Mouse (Mus musculus) heart, postnatal 0 days (tissue): ENCODE measurements at regions not wholly inside any gene's neighbourhood (a gene's known extent, or its start where the extent isn't known, plus 50 kb on each side); places are given as distances from the start of the nearest gene placed in this dataset.

ENCODE experiments used
- ATAC-seq: fragments of 200-750 bp; cut with Nextera tagmentation; 2 replicates; pipeline ENCODE4 v1.8.0; 2017; ENCODE audit warnings: low read depth, moderate number of reproducible peaks, moderate library complexity; ENCODE audit not compliant: insufficient read depth
- DNase-seq: peaks from one replicate; pipeline ENCODE4 v3.0.0-alpha.2; 2016; ENCODE audit warnings: low spot score
- H3K27ac ChIP-seq: fragments of 300-500 bp; sonication (generic); 2 replicates; pipeline ENCODE4 v1.5.1; 2014; ENCODE audit warnings: low read depth, mild to moderate bottlenecking
- H3K27me3 ChIP-seq: fragments of 300-500 bp; sonication (generic); 2 replicates; pipeline ENCODE4 v1.6.1; 2014; ENCODE audit warnings: low read length, mixed read lengths; ENCODE audit not compliant: control insufficient read depth, insufficient read depth
- H3K36me3 ChIP-seq: fragments of 300-500 bp; sonication (generic); replicated peaks from 2 replicates; pipeline ENCODE4 v1.6.1; 2014; ENCODE audit warnings: low read length, mixed read lengths; ENCODE audit not compliant: control insufficient read depth, insufficient read depth
- H3K4me1 ChIP-seq: fragments of 300-500 bp; sonication (generic); 2 replicates; pipeline ENCODE4 v1.6.1; 2014; ENCODE audit warnings: antibody characterized with exemption; ENCODE audit not compliant: control insufficient read depth, insufficient read depth
- H3K4me2 ChIP-seq: fragments of 300-500 bp; sonication (generic); 2 replicates; pipeline ENCODE4 v1.6.1; 2014; ENCODE audit warnings: low read depth, mild to moderate bottlenecking, low read length, moderate library complexity
- H3K4me3 ChIP-seq: fragments of 300-500 bp; sonication (generic); 2 replicates; pipeline ENCODE4 v1.5.1; 2014; ENCODE audit warnings: low read depth, low read length
- H3K9ac ChIP-seq: fragments of 300-500 bp; sonication (generic); replicated peaks from 2 replicates; pipeline ENCODE4 v1.6.1; 2014; ENCODE audit warnings: low read depth, low read length, mixed read lengths
- H3K9me3 ChIP-seq: fragments of 300-500 bp; sonication (generic); replicated peaks from 2 replicates; pipeline ENCODE4 v1.6.1; 2016; ENCODE audit warnings: low read length; ENCODE audit not compliant: control insufficient read depth
- CTCF ChIP-seq: IDR thresholded peaks from 2 replicates; pipeline ENCODE4 v1.5.1; 2016; ENCODE audit warnings: antibody characterized with exemption, control low read depth, low read depth
- EP300 ChIP-seq: IDR thresholded peaks from 2 replicates; pipeline ENCODE4 v1.6.1; 2016; ENCODE audit warnings: antibody characterized with exemption, low read depth
- WGBS: fragments of 180-500 bp; shearing (Covaris S2); extraction: QIAGEN DNeasy Blood & Tissue Kit; methylation state at CpG from one replicate; pipeline ENCODE4 v1.1.7; 2014; 5-methylcytosine and 5-hydroxymethylcytosine counted together

DNA sequence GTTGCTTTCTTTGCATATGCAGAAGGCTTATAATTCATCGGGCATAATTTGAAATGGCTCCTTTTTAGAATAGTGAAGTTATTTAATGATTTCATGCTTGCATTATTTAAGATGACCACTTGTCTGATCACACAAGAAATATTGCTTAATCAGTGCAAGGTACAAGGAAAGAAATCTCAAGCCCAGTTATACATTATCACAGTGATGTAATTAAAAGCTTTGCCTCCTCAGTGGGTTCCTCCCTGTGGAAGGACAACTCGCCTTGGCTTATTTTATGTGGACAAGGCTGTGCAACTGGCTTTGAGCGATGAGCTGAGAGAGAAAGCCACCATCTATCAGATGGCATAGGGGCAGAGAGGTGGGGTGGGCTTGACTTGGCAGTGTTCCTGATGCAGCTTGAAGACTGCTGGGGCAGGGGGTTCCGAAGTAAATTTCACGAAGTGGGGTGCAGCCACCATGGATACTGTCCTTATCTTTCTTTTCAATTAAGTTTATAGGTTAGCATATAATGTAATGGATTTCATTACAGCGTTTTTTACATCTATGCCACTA is 74.6 kb downstream of the Btg1 start:
- no peak overlapping the region for H3K9ac ChIP-seq
- no peaks in the 10 kb centered on the region for H3K9me3 ChIP-seq
- no peak for TF ChIP-seq CTCF
- TF ChIP-seq EP300 = no peak
- no peak overlapping the region for H3K4me3 ChIP-seq
- ATAC-seq (no peak), DNase-seq (no peak)
- 89% methylated on average over 6 of the region's 6 CpGs for WGBS
- H3K27ac ChIP-seq = no peak overlapping the region
- no peaks in the 10 kb centered on the region for H3K36me3 ChIP-seq
- H3K4me1 ChIP-seq = peaks cover 18% of the 10 kb centered on the region
- no peak overlapping the region for H3K4me2 ChIP-seq
- no peaks in the 10 kb centered on the region for H3K27me3 ChIP-seq

- no peak for DNase-seq
- WGBS = 80% methylated on average over 7 of the region's 7 CpGs
- Histone ChIP-seq H3K4me1 (peaks cover 20% of the 10 kb centered on the region), H3K27me3 (no peaks in the 10 kb centered on the region), H3K4me2 (no peak overlapping the region), H3K9ac (no peak overlapping the region), H3K27ac (no peak overlapping the region), H3K9me3 (no peaks in the 10 kb centered on the region), H3K36me3 (no peaks in the 10 kb centered on the region), H3K4me3 (no peak overlapping the region)
- no peak for TF ChIP-seq EP300
- no peak for TF ChIP-seq CTCF
- ATAC-seq = no peak
Measured at GRCm38 (mm10) chr10:96692821-96693220, 76.0 kb downstream of the Btg1 start.

DNA sequence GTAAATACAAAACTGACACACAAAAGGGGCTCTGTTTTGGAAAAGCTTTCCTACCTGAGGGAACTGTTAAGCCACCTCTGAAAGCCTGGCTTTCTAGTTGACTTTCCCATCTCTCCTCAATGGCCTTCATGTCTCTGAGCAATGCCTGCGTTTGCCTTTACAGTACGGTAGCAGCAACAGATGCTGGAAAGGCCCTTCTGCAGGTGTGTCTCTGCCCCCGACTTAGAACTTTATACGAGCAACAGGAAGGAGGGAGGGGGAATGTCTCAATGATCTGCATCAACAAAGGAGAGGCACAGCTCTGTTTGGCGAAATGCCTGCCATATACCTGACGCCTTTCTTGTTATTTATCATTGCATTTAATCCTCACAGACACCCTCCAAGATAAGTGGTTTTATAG is 77.0 kb downstream of the Btg1 start:
- TF ChIP-seq EP300 (no peak), CTCF (no peak)
- peaks cover 23% of the 10 kb centered on the region for H3K4me1 ChIP-seq
- H3K4me2 ChIP-seq = no peak overlapping the region
- no peaks in the 10 kb centered on the region for H3K27me3 ChIP-seq
- ATAC-seq = no peak
- H3K36me3 ChIP-seq = no peaks in the 10 kb centered on the region
- DNase-seq = no peak
- no peak overlapping the region for H3K4me3 ChIP-seq
- H3K9me3 ChIP-seq = no peaks in the 10 kb centered on the region
- peak overlapping the region; percentile 18; the same call in 1 of the 2 replicates for H3K27ac ChIP-seq
- no peak overlapping the region for H3K9ac ChIP-seq
- WGBS = 80% methylated on average over 6 of the region's 6 CpGs

GRCm38 (mm10) chr10:96696571-96696970 is 79.8 kb downstream of the Btg1 start:
- 91% methylated on average over 7 of the region's 7 CpGs for whole genome bisulfite sequencing
- H3K9me3 ChIP-seq = no peaks in the 10 kb centered on the region
- H3K36me3 ChIP-seq = no peaks in the 10 kb centered on the region
- peaks cover 8% of the 10 kb centered on the region for H3K4me1 ChIP-seq
- DNase-seq (no peak), ATAC-seq (no peak)
- H3K4me3 ChIP-seq = no peak overlapping the region
- H3K27me3 ChIP-seq = no peaks in the 10 kb centered on the region
- H3K4me2 ChIP-seq = no peak overlapping the region
- no peak for TF ChIP-seq EP300
- no peak for TF ChIP-seq CTCF
- no peak overlapping the region for H3K27ac ChIP-seq
- no peak overlapping the region for H3K9ac ChIP-seq

GRCm38 (mm10) chr10:96697781-96698180 is 81.0 kb downstream of the Btg1 start:
- Histone ChIP-seq H3K4me1 (peaks cover 8% of the 10 kb centered on the region), H3K36me3 (no peaks in the 10 kb centered on the region), H3K27ac (peak overlapping the region; percentile 72), H3K4me3 (no peak overlapping the region), H3K27me3 (no peaks in the 10 kb centered on the region), H3K9me3 (no peaks in the 10 kb centered on the region), H3K9ac (no peak overlapping the region), H3K4me2 (0 out of 2 replicates have a peak overlapping the region, but pooled peaks have one; percentile 0)
- DNase-seq = peak; percentile 24
- TF ChIP-seq EP300 (no peak), CTCF (no peak)
- WGBS = 12% methylated on average over 3 of the region's 3 CpGs
- peak; percentile 55; the same call in 1 of the 2 replicates for ATAC-seq

- H3K36me3 ChIP-seq = no peaks in the 10 kb centered on the region
- no peak for ATAC-seq
Measured at GRCm38 (mm10) chr10:96706656-96707055, 89.8 kb downstream of the Btg1 start.

More at GRCm38 (mm10) chr10:96706656-96707055, 89.8 kb downstream of the Btg1 start:
- no peak for DNase-seq
- H3K9me3 ChIP-seq = no peaks in the 10 kb centered on the region
- H3K27me3 ChIP-seq = no peaks in the 10 kb centered on the region
- no peak overlapping the region for H3K27ac ChIP-seq
- TF ChIP-seq CTCF (no peak), EP300 (no peak)
- H3K9ac ChIP-seq = no peak overlapping the region
- no peak overlapping the region for H3K4me2 ChIP-seq
- WGBS = 82% methylated on average over 4 of the region's 4 CpGs
- peaks cover 4% of the 10 kb centered on the region; the same call in 1 of the 2 replicates for H3K4me1 ChIP-seq
- no peak overlapping the region for H3K4me3 ChIP-seq
